Mouse (Mus musculus) neural tube, embryonic 14.5 days (tissue): ENCODE measurements around the gene Tcta. TPM values are rescaled to one million over a fixed set of nuclear protein-coding genes. Genes with fewer than 3 reads are reported as not detected.
"Not testable (repeated sequence)": the region's sequence is repeated elsewhere in the genome, so short reads cannot be mapped to it uniquely, and the experiment has no call there.

Source experiments
- ATAC-seq: fragments of 200-750 bp; cut with Nextera tagmentation; 2 replicates; pipeline ENCODE4 v1.8.0; 2017; ENCODE audit warnings: low read depth, mild to moderate bottlenecking, moderate TSS enrichment, moderate library complexity
- H3K27ac ChIP-seq: fragments of 300-500 bp; sonication (generic); 2 replicates; pipeline ENCODE4 v1.5.1; 2014; ENCODE audit warnings: low read depth, mild to moderate bottlenecking, control low read depth, low read length, moderate library complexity, mixed read lengths
- H3K27me3 ChIP-seq: fragments of 300-500 bp; sonication (generic); 2 replicates; pipeline ENCODE4 v1.6.1; 2014; ENCODE audit warnings: low read length; ENCODE audit not compliant: control insufficient read depth, insufficient read depth
- H3K36me3 ChIP-seq: fragments of 300-500 bp; sonication (generic); 2 replicates; pipeline ENCODE4 v1.6.1; 2014; ENCODE audit warnings: low read length, mixed read lengths; ENCODE audit not compliant: control insufficient read depth, insufficient read depth
- H3K4me1 ChIP-seq: fragments of 300-500 bp; sonication (generic); 2 replicates; pipeline ENCODE4 v1.6.1; 2014; ENCODE audit warnings: low read length; ENCODE audit not compliant: control insufficient read depth, insufficient read depth
- H3K4me2 ChIP-seq: fragments of 300-500 bp; sonication (generic); 2 replicates; pipeline ENCODE4 v1.6.1; 2014; ENCODE audit warnings: mild to moderate bottlenecking, low read depth, low read length, control low read depth
- H3K4me3 ChIP-seq: fragments of 300-500 bp; sonication (generic); 2 replicates; pipeline ENCODE4 v1.5.1; 2014; ENCODE audit warnings: low read depth, low read length, control low read depth, mixed read lengths
- H3K9ac ChIP-seq: fragments of 300-500 bp; sonication (generic); replicated peaks from 2 replicates; pipeline ENCODE4 v1.6.1; 2014; ENCODE audit warnings: low read depth, mild to moderate bottlenecking, control low read depth, low read length, mixed read lengths
- H3K9me3 ChIP-seq: fragments of 300-500 bp; sonication (generic); 2 replicates; pipeline ENCODE4 v1.6.1; 2016; ENCODE audit warnings: low read length; ENCODE audit not compliant: control insufficient read depth
- WGBS: fragments of 180-500 bp; shearing (Covaris S2); extraction: QIAGEN DNeasy Blood & Tissue Kit; methylation state at CpG from one replicate; pipeline ENCODE4 v1.1.7; 2014; 5-methylcytosine and 5-hydroxymethylcytosine counted together
- polyA plus RNA-seq: library from polyadenylated mRNA; unstranded; fragments of >200 nt; fragmentation: Nextera tagmentation; extraction: Ambion mirVana; gene quantifications from 2 replicates; pipeline ENCODE4 v1.2.1, GENCODE M21; 2014

Tcta gene
- polyA plus RNA-seq, 1 experiment from 2014 or later, result 55.2 TPM

DNA sequence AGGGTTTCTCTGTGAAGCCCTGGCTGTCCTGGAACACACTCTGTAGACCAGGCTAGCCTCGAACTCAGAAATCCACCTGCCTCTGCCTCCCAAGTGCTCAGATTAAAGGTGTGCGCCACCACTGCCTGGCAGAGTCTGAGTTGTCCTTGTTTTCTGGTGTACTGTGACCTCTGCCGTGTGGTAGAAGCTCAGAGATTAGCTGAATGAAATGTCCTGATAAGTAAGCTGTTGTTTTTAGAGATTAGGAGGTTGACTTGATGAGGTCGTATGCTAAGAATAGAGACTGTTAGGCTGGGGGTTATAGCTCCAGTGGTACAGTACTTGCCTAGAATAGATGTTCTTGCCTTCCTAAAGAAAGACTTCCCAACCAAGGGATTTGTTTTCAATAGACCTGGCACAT is 1.2 kb downstream of the Tcta start:
- no peak for ATAC-seq
- no peak overlapping the region for H3K27ac ChIP-seq
- WGBS, result 94% methylated on average over 4 of the region's 4 CpGs

DNA sequence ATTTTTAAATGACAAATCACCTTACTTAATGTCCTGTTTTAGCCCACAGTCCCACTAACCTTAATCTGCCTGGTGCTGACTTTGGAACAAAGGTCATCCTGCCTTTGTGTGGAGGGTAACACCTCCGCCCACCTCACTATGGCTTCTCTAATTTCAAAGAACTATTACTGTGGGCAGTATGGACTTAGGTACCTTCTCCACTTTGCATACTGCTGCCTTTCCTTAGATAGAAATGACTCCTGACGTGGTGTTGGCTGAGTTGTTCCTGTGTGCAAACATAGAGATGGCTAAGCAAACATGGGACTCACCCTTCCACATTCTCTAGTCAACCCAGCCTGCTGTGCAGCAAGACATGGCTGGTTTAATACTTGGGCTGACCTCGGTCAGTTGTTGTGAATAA is 4.1 kb downstream of the Tcta start:
- H3K4me3 ChIP-seq, result no peak overlapping the region
- no peak overlapping the region for H3K27ac ChIP-seq
- H3K9me3 ChIP-seq, result no peaks in the 10 kb centered on the region
- H3K9ac ChIP-seq, result no peak overlapping the region
- peaks cover 21% of the 10 kb centered on the region for H3K36me3 ChIP-seq
- H3K27me3 ChIP-seq, result no peaks in the 10 kb centered on the region
- peaks cover 6% of the 10 kb centered on the region; the same call in 1 of the 2 replicates for H3K4me1 ChIP-seq
- ATAC-seq, result no peak
- no peak overlapping the region for H3K4me2 ChIP-seq
- WGBS, result 82% methylated on average over 3 of the region's 3 CpGs

More for the DNA sequence above, 1.2 kb downstream of the Tcta start:
- H3K27me3 ChIP-seq, result no peaks in the 10 kb centered on the region
- peak overlapping the region; percentile 62 for H3K9ac ChIP-seq
- H3K4me1 ChIP-seq, result peaks cover 28% of the 10 kb centered on the region
- H3K4me2 ChIP-seq, result peak overlapping the region; percentile 73
- peaks cover 21% of the 10 kb centered on the region for H3K36me3 ChIP-seq
- peak overlapping the region; percentile 90 for H3K4me3 ChIP-seq
- no peaks in the 10 kb centered on the region for H3K9me3 ChIP-seq

DNA sequence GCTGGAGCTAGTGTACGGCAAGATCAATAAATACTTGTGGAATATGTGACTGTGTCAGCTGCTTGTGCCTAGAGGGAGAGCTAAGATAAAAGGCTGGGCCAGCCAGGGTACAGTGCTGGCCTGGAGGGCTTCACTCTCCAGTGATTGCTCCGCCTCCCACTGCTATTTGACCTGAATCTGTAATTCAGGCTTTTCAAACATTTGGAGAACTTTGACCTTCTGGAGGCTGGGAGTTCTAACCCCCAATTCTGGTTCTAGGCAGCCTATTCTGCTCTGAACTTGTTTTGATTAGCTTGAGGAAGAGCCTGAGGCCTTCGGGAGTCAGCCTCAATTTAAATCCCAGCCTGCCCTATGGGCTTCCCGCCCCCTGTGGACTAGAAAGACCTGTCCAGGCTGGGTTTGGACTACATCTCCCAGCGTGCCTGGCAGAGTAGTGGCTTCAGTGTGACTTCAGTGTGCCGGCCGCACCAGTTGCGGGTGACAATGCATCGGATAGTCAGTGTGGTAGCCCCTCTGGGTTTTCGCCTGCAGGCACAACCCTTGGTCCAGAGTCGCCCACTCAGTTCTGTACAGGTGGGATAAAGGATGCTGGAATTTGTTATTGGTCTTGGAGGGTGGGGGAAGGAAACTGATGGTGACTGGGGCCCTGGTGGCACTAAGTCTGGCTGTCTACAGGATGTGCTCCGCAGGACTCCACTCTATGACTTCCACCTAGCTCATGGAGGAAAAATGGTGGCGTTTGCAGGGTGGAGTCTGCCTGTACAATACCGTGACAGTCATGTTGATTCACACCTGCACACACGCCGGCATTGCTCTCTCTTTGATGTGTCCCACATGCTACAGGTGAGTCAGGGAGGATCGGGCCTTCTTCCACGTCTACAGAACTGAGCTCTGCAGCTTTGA is 9.3 kb downstream of the Tcta start, which contains the start of gene Amt:
TSS of gene Amt (plus strand) at position 401 of the 903 bp plus-strand sequence.
- peak within 1 kb of the TSS; percentile 30 for H3K4me2 ChIP-seq
- H3K27me3 ChIP-seq, result no peaks in the 10 kb centered on the region
- peaks cover 32% of the 10 kb centered on the region for H3K36me3 ChIP-seq
- H3K9ac ChIP-seq, result no peak within 1 kb of the TSS
- no peaks in the 10 kb centered on the region for H3K9me3 ChIP-seq
- H3K27ac ChIP-seq, result no peak within 1 kb of the TSS
- peak within 1 kb of the TSS; percentile 20; the same call in 1 of the 2 replicates for H3K4me3 ChIP-seq
- ATAC-seq, result peak; percentile 42; the same call in 1 of the 2 replicates
- H3K4me1 ChIP-seq, result peaks cover 3% of the 10 kb centered on the region; the same call in 1 of the 2 replicates
- 20% methylated on average over 18 of the region's 18 CpGs for WGBS

DNA sequence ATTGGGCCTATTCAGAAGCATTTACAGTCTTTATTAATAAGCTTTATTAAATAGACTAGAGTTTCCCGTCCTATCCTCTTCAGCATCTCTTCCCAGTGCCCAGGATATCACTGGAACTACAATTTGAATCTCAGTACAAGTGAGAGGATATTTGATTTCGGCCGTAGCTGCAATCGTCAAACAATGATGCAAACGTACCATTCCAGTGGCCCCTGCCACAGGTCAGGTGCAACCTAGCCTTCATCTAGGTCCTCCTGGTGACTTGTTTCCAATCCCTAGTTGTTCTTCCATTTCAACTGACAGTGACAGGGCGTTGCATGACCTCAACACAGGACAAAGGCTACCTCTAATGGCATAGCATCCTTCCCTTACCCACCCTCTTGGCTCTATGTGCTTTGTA is 15.2 kb downstream of the Tcta start:
- Histone ChIP-seq H3K4me3 (peak overlapping the region; percentile 52), H3K4me1 (peaks cover 8% of the 10 kb centered on the region; the same call in 1 of the 2 replicates), H3K4me2 (peak overlapping the region; percentile 52), H3K27ac (peak overlapping the region; percentile 77), H3K9me3 (no peaks in the 10 kb centered on the region), H3K36me3 (peaks cover 18% of the 10 kb centered on the region; the same call in 1 of the 2 replicates), H3K27me3 (no peaks in the 10 kb centered on the region), H3K9ac (peak overlapping the region; percentile 76)
- no peak for ATAC-seq
- WGBS, result 45% methylated on average over 6 of the region's 6 CpGs

DNA sequence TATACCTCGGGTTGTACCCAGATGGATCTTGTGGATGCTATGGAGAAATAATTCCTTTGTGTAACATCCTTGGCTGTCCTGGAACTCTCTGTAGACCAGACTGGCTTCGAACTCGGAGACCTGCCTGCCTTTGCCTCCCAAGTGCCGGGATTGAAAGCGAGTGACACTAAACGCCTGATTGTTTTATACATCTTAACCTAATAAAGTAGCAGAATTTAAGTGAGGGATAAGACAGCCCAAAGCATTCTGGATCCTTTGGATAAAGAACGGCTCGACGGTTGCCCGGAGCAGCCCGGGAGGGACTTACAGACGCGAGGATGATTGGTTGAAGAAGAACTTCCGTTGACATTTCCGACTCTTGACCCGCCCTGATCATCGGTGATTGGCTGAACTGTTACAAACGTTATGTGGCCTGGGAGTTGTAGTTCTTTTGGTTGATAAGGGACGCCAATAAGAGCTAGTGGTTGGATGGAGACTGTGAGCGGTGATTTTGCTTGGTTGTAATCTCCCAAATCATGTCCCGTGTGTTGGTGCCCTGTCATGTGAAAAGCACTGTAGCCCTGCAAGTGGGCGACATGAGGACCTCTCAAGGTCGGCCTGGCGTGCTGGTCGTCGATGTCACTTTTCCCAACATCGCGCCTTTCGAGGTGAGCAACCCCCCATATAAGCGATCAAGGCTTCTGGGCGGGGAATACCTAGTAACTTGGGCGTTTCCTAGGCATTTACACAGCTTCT is 15.8 kb downstream of the Tcta start, which contains the start of gene Nicn1:
TSS of gene Nicn1 (plus strand) at position 414 of the 735 bp plus-strand sequence.
- Histone ChIP-seq H3K4me1 (peaks cover 8% of the 10 kb centered on the region; the same call in 1 of the 2 replicates), H3K36me3 (peaks cover 13% of the 10 kb centered on the region; the same call in 1 of the 2 replicates), H3K9ac (peak within 1 kb of the TSS; percentile 76), H3K9me3 (no peaks in the 10 kb centered on the region), H3K4me2 (peak within 1 kb of the TSS; percentile 52), H3K27ac (peak within 1 kb of the TSS; percentile 91), H3K4me3 (peak within 1 kb of the TSS; percentile 52), H3K27me3 (no peaks in the 10 kb centered on the region)
- peak; percentile 96 for ATAC-seq
- WGBS, result under 1% methylated on average over 32 of the region's 32 CpGs

DNA sequence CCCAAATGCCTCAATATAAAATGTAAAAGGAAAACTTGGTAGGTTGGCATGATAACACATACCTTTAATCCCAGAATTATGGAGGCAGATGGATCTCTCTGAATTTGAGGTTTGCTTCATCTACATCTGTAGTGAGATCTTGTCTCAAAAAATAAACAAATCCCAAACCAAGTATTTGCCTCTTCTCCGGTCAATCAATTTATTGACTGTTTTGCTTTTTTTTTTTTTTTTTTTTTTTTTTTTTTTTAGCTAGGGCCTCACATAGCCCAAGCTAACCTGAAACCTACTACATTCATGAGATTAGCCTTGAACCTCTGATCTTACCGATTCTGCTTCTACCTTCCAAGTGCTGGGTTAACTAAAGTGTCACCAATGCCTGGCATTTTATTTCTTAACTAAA is 16.6 kb downstream of the Tcta start:
- ATAC-seq, result no peak
- Histone ChIP-seq H3K36me3 (peaks cover 5% of the 10 kb centered on the region; the same call in 1 of the 2 replicates), H3K9me3 (no peaks in the 10 kb centered on the region), H3K4me1 (peaks cover 8% of the 10 kb centered on the region; the same call in 1 of the 2 replicates), H3K27me3 (no peaks in the 10 kb centered on the region), H3K9ac (peak overlapping the region; percentile 76), H3K4me2 (peak overlapping the region; percentile 52), H3K27ac (peak overlapping the region; percentile 91; the same call in 1 of the 2 replicates), H3K4me3 (peak overlapping the region; percentile 52)
- 66% methylated on average over 2 of the region's 2 CpGs for WGBS

DNA sequence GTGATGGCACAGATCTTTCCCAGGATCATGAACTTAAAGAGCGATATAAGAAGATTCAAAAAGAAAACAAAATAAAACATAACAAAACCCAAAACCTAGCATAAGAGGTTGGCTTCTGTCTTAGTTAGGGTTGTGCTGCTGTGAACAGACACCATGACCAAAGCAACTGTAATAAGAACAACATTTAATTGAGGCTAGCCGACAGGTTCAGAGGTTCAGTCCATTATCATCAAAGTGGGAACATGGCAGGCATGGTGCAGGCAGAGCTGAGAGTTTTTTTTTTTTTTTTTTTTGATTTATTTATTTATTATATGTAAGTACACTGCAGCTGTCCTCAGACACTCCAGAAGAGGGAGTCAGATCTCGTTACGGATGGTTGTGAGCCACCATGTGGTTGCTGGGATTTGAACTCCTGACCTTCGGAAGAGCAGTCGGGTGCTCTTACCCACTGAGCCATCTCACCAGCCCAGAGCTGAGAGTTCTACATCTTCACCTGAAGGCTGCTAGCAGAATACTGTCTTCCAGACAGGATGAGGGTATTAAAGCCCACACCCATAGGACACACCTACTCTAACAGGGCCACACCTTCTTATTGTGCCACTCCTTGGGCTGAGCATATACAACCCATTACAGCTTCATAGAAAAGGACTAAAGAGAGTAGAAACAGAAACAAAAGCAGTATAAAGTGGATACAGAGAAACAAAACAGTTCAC is 18.3 kb downstream of the Tcta start:
- not testable (repeated sequence) for ATAC-seq, H3K4me3 ChIP-seq, H3K27me3 ChIP-seq, H3K36me3 ChIP-seq, H3K4me2 ChIP-seq, H3K9ac ChIP-seq, H3K4me1 ChIP-seq, H3K9me3 ChIP-seq, H3K27ac ChIP-seq
- 82% methylated on average over 5 of the region's 6 CpGs for WGBS

DNA sequence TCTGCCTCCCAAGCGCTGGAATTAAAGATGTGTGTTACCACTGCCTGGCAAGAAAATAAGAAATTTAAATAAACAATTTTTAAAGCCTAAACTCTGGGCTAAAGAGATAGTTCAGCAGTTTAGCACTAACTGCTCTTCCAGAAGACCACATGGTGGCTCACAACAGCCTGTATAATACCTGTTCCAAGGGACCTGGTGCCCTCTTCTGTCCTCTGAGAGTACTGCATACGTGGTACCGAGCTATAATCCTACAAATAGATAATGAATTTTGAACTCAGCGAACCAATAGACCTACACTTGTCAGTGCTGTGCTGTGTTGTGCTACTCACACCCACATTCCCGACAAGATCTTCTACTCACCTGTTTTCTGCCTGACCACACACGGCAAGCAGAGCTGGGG is 21.6 kb downstream of the Tcta start:
- H3K4me3 ChIP-seq, result no peak overlapping the region
- no peak overlapping the region for H3K4me2 ChIP-seq
- H3K9me3 ChIP-seq, result no peaks in the 10 kb centered on the region
- H3K9ac ChIP-seq, result no peak overlapping the region
- no peak overlapping the region for H3K27ac ChIP-seq
- no peaks in the 10 kb centered on the region for H3K36me3 ChIP-seq
- WGBS, result 13% methylated on average over 6 of the region's 6 CpGs
- ATAC-seq, result peak; percentile 76; the same call in 1 of the 2 replicates
- H3K27me3 ChIP-seq, result no peaks in the 10 kb centered on the region
- H3K4me1 ChIP-seq, result no peaks in the 10 kb centered on the region; the same call in 1 of the 2 replicates
